Mouse (Mus musculus) kidney, embryonic 14.5 days (tissue): ENCODE measurements at regions not wholly inside any gene's neighbourhood (a gene's known extent, or its start where the extent isn't known, plus 50 kb on each side); places are given as distances from the start of the nearest gene placed in this dataset.
"Not testable (repeated sequence)": the region's sequence is repeated elsewhere in the genome, so short reads cannot be mapped to it uniquely, and the experiment has no call there.

Experiments
- ATAC-seq: fragments of 200-750 bp; cut with Nextera tagmentation; 2 replicates; pipeline ENCODE4 v1.8.0; 2017; ENCODE audit warnings: moderate number of reproducible peaks, mild to moderate bottlenecking, moderate TSS enrichment, moderate library complexity; ENCODE audit not compliant: low FRiP score, low TSS enrichment
- H3K27ac ChIP-seq: fragments of 300-500 bp; sonication (generic); 2 replicates; pipeline ENCODE4 v1.5.1; 2014; ENCODE audit warnings: low read depth, mild to moderate bottlenecking, low read length, moderate library complexity, mixed read lengths
- H3K27me3 ChIP-seq: fragments of 300-500 bp; sonication (generic); 2 replicates; pipeline ENCODE4 v1.6.1; 2014; ENCODE audit warnings: mild to moderate bottlenecking, low read length; ENCODE audit not compliant: control insufficient read depth, insufficient read depth
- H3K36me3 ChIP-seq: fragments of 300-500 bp; sonication (generic); 2 replicates; pipeline ENCODE4 v1.6.1; 2014; ENCODE audit warnings: low read length, mixed read lengths; ENCODE audit not compliant: control insufficient read depth, insufficient read depth
- H3K4me1 ChIP-seq: fragments of 300-500 bp; sonication (generic); 2 replicates; pipeline ENCODE4 v1.6.1; 2014; ENCODE audit warnings: low read length, mixed read lengths; ENCODE audit not compliant: control insufficient read depth, insufficient read depth
- H3K4me2 ChIP-seq: fragments of 300-500 bp; sonication (generic); replicated peaks from 2 replicates; pipeline ENCODE4 v1.6.1; 2014; ENCODE audit warnings: low read depth, mild to moderate bottlenecking, low read length
- H3K4me3 ChIP-seq: fragments of 300-500 bp; sonication (generic); 2 replicates; pipeline ENCODE4 v1.5.1; 2014; ENCODE audit warnings: mild to moderate bottlenecking, low read length
- H3K9ac ChIP-seq: fragments of 300-500 bp; sonication (generic); 2 replicates; pipeline ENCODE4 v1.6.1; 2014; ENCODE audit warnings: low read depth, mild to moderate bottlenecking, low read length, moderate library complexity
- H3K9me3 ChIP-seq: fragments of 300-500 bp; sonication (generic); 2 replicates; pipeline ENCODE4 v1.6.1; 2016; ENCODE audit warnings: low read length; ENCODE audit not compliant: control insufficient read depth
- WGBS: fragments of 180-500 bp; shearing (Covaris S2); extraction: QIAGEN DNeasy Blood & Tissue Kit; methylation state at CpG from one replicate; pipeline ENCODE4 v1.1.7; 2014; 5-methylcytosine and 5-hydroxymethylcytosine counted together

- no peak overlapping the region for H3K9ac ChIP-seq
- 50% methylated on average over 3 of the region's 3 CpGs for WGBS
- H3K36me3 ChIP-seq, result no peaks in the 10 kb centered on the region
- H3K4me1 ChIP-seq, result no peaks in the 10 kb centered on the region
- H3K27ac ChIP-seq, result no peak overlapping the region
- H3K4me2 ChIP-seq, result no peak overlapping the region
- H3K4me3 ChIP-seq, result no peak overlapping the region
- ATAC-seq, result no peak
- no peaks in the 10 kb centered on the region for H3K27me3 ChIP-seq
- no peaks in the 10 kb centered on the region for H3K9me3 ChIP-seq
These were observed 59.1 kb downstream of the Klf6 start for GRCm38 (mm10) chr13:5920422-5920821.

- Histone ChIP-seq H3K4me3 (no peak overlapping the region), H3K27me3 (no peaks in the 10 kb centered on the region), H3K36me3 (no peaks in the 10 kb centered on the region), H3K9ac (no peak overlapping the region), H3K27ac (no peak overlapping the region), H3K9me3 (no peaks in the 10 kb centered on the region), H3K4me1 (no peaks in the 10 kb centered on the region), H3K4me2 (no peak overlapping the region)
- ATAC-seq, result no peak
- WGBS, result 97% methylated on average over 2 of the region's 2 CpGs
These were observed 70.2 kb downstream of the Klf6 start for GRCm38 (mm10) chr13:5931433-5931832.

GRCm38 (mm10) chr13:5937436-5937835 is 76.2 kb downstream of the Klf6 start:
- no peaks in the 10 kb centered on the region for H3K27me3 ChIP-seq
- H3K9ac ChIP-seq, result no peak overlapping the region
- H3K4me2 ChIP-seq, result no peak overlapping the region
- 91% methylated on average over 2 of the region's 2 CpGs for WGBS
- H3K4me1 ChIP-seq, result no peaks in the 10 kb centered on the region
- no peak overlapping the region for H3K27ac ChIP-seq
- H3K9me3 ChIP-seq, result no peaks in the 10 kb centered on the region
- no peak overlapping the region for H3K4me3 ChIP-seq
- no peak for ATAC-seq
- H3K36me3 ChIP-seq, result no peaks in the 10 kb centered on the region

- H3K4me3 ChIP-seq, result no peak overlapping the region
- WGBS, result 86% methylated on average over 4 of the region's 4 CpGs
- no peaks in the 10 kb centered on the region for H3K27me3 ChIP-seq
- no peaks in the 10 kb centered on the region for H3K9me3 ChIP-seq
- no peaks in the 10 kb centered on the region for H3K36me3 ChIP-seq
- no peak for ATAC-seq
- H3K27ac ChIP-seq, result no peak overlapping the region
- H3K9ac ChIP-seq, result no peak overlapping the region
- H3K4me1 ChIP-seq, result no peaks in the 10 kb centered on the region
- no peak overlapping the region for H3K4me2 ChIP-seq
These were observed 76.7 kb downstream of the Klf6 start for GRCm38 (mm10) chr13:5937970-5938369.

- no peak for ATAC-seq
- 79% methylated on average over 3 of the region's 3 CpGs for WGBS
These were observed 78.1 kb downstream of the Klf6 start for GRCm38 (mm10) chr13:5939368-5939767.

GRCm38 (mm10) chr13:5952863-5953262 is 91.6 kb downstream of the Klf6 start:
- no peaks in the 10 kb centered on the region for H3K36me3 ChIP-seq
- H3K4me3 ChIP-seq, result no peak overlapping the region
- 90% methylated on average over 2 of the region's 2 CpGs for WGBS
- no peak overlapping the region for H3K9ac ChIP-seq
- H3K27me3 ChIP-seq, result no peaks in the 10 kb centered on the region
- no peaks in the 10 kb centered on the region for H3K9me3 ChIP-seq
- no peak for ATAC-seq
- H3K27ac ChIP-seq, result no peak overlapping the region
- no peaks in the 10 kb centered on the region for H3K4me1 ChIP-seq
- no peak overlapping the region for H3K4me2 ChIP-seq

More at GRCm38 (mm10) chr13:5939368-5939767, 78.1 kb downstream of the Klf6 start:
- H3K27me3 ChIP-seq, result no peaks in the 10 kb centered on the region
- no peak overlapping the region for H3K27ac ChIP-seq
- no peak overlapping the region for H3K4me2 ChIP-seq
- no peak overlapping the region for H3K4me3 ChIP-seq
- H3K9ac ChIP-seq, result no peak overlapping the region
- H3K4me1 ChIP-seq, result no peaks in the 10 kb centered on the region
- H3K9me3 ChIP-seq, result no peaks in the 10 kb centered on the region
- no peaks in the 10 kb centered on the region for H3K36me3 ChIP-seq

- not testable (repeated sequence) for H3K4me3 ChIP-seq, H3K27me3 ChIP-seq, H3K9me3 ChIP-seq, H3K36me3 ChIP-seq, H3K9ac ChIP-seq, H3K27ac ChIP-seq, H3K4me1 ChIP-seq, H3K4me2 ChIP-seq, ATAC-seq
These were observed 93.8 kb downstream of the Klf6 start for GRCm38 (mm10) chr13:5955121-5955520.

GRCm38 (mm10) chr13:5956145-5956544 is 94.9 kb downstream of the Klf6 start:
- Histone ChIP-seq H3K9me3 (no peaks in the 10 kb centered on the region), H3K4me2 (no peak overlapping the region), H3K4me1 (no peaks in the 10 kb centered on the region), H3K27me3 (no peaks in the 10 kb centered on the region), H3K36me3 (no peaks in the 10 kb centered on the region), H3K9ac (no peak overlapping the region), H3K4me3 (no peak overlapping the region), H3K27ac (no peak overlapping the region)
- no peak for ATAC-seq
- 33% methylated on average over 1 of the region's 1 CpGs for WGBS

GRCm38 (mm10) chr13:5962947-5963346 is 101.7 kb downstream of the Klf6 start:
- Histone ChIP-seq H3K4me3 (no peak overlapping the region), H3K4me1 (no peaks in the 10 kb centered on the region), H3K27me3 (no peaks in the 10 kb centered on the region), H3K27ac (no peak overlapping the region), H3K36me3 (no peaks in the 10 kb centered on the region), H3K9me3 (no peaks in the 10 kb centered on the region), H3K4me2 (no peak overlapping the region), H3K9ac (no peak overlapping the region)
- no peak for ATAC-seq
- WGBS, result 94% methylated on average over 1 of the region's 1 CpGs

GRCm38 (mm10) chr13:5964626-5965025 is 103.3 kb downstream of the Klf6 start:
- 86% methylated on average over 1 of the region's 1 CpGs for WGBS

More at GRCm38 (mm10) chr13:5964626-5965025, 103.3 kb downstream of the Klf6 start:
- Histone ChIP-seq H3K4me3 (no peak overlapping the region), H3K4me1 (no peaks in the 10 kb centered on the region), H3K36me3 (no peaks in the 10 kb centered on the region), H3K9ac (no peak overlapping the region), H3K4me2 (no peak overlapping the region), H3K27ac (no peak overlapping the region), H3K9me3 (no peaks in the 10 kb centered on the region), H3K27me3 (no peaks in the 10 kb centered on the region)
- no peak for ATAC-seq
